Mouse (Mus musculus) bone marrow, adult 2 months (tissue): ENCODE data around the gene Hist2h2aa2. TPM values are rescaled to one million over a fixed set of nuclear protein-coding genes. Genes with fewer than 3 reads are reported as not detected.
"Not testable (repeated sequence)": the region's sequence is repeated elsewhere in the genome, so short reads cannot be mapped to it uniquely, and the experiment has no call there.

Experiments
- H3K27ac ChIP-seq: fragments of 200-500 bp; 2 replicates; pipeline ENCODE4 v1.5.1; 2012; ENCODE audit warnings: low read depth, mild to moderate bottlenecking, control low read depth, inconsistent platforms, low read length; ENCODE audit not compliant: control insufficient read depth, poor library complexity, insufficient read depth
- H3K4me1 ChIP-seq: fragments of 200-500 bp; 2 replicates; pipeline ENCODE4 v1.6.1; 2011; ENCODE audit warnings: low read length; ENCODE audit not compliant: control insufficient read depth, insufficient read depth
- H3K4me3 ChIP-seq: fragments of 200-500 bp; replicated peaks from 2 replicates; pipeline ENCODE3; 2011; ENCODE audit warnings: mild to moderate bottlenecking, low read depth, low read length, control low read depth; ENCODE audit not compliant: control insufficient read depth
- CTCF ChIP-seq: fragments of 200-500 bp; IDR thresholded peaks from 2 replicates; pipeline ENCODE4 v1.5.1; 2011; ENCODE audit warnings: low read length, control low read depth; ENCODE audit not compliant: control insufficient read depth, insufficient read depth
- POLR2A ChIP-seq: fragments of 200-500 bp; IDR thresholded peaks from 2 replicates; pipeline ENCODE4 v1.6.1; 2011; ENCODE audit warnings: low read depth, mild to moderate bottlenecking, control low read depth, low read length, borderline replicate concordance; ENCODE audit not compliant: control insufficient read depth
- WGBS: fragments of 180-500 bp; shearing (Covaris S2); methylation state at CpG from one replicate; pipeline ENCODE4 v1.1.7; 2018; 5-methylcytosine and 5-hydroxymethylcytosine counted together
- polyA plus RNA-seq: library from polyadenylated mRNA; stranded (reverse); fragments of >200 nt; gene quantifications from 2 replicates; pipeline ENCODE4 v1.2.4, GENCODE M21; 2011; ENCODE audit warnings: low replicate concordance; ENCODE audit not compliant: missing spikeins, insufficient read depth, insufficient read length

Gene Hist2h2aa2
- polyA plus RNA-seq, 1 experiment, result 139 TPM

DNA sequence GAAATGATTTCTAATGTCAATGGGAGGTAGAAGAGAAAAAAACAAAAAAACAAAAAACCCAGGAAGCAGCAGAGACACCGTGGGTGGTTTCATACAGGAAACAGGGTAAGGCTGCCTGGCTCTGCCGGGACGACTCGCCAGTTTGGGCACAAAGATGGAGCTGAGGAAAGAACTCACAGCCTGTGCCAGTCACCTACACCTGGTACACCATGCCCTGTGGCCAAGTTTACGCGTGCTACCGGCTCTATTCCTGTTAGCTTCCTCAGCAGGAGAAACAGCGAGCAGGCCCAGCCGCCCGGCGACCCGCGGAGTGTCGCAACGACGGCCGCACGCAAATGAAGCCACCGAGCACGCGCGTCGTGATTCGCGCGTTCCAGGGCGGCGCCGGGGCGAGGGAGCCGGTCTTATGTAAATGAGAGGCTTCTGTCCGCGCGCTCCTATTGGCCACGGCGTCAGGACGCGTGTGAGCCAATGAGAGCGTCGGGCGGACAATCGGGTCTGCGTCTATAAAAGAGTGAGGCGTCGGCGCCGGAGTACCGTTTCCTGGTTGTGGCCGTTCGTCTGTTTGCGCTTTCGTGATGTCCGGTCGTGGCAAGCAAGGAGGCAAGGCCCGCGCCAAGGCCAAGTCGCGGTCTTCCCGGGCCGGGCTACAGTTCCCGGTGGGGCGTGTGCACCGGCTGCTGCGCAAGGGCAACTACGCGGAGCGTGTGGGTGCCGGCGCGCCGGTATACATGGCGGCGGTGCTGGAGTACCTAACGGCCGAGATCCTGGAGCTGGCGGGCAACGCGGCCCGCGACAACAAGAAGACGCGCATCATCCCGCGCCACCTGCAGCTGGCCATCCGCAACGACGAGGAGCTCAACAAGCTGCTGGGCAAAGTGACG is 5.2 kb upstream of the Hist2h2aa2 start, which contains the start of gene Hist2h2aa1:
Hist2h2aa1 (plus strand) TSS at position 495 of the 884 bp plus-strand sequence.
- not testable (repeated sequence) for H3K4me1 ChIP-seq
- Histone ChIP-seq H3K27ac (peak within 1 kb of the TSS; percentile 98), H3K4me3 (peak within 1 kb of the TSS; percentile 82)
- 0% methylated on average over 43 of the region's 88 CpGs for WGBS
- peak; percentile 55 for TF ChIP-seq POLR2A

GRCm38 (mm10) chr3:96243921-96244572 is 4.0 kb upstream of the Hist2h2aa2 start:
- peak overlapping the region; percentile 82 for H3K4me3 ChIP-seq
- H3K27ac ChIP-seq, result peak overlapping the region; percentile 94
- TF ChIP-seq POLR2A, result no peak
- no peak for TF ChIP-seq CTCF
- peaks cover 5% of the 10 kb centered on the region for H3K4me1 ChIP-seq
- 48% methylated on average over 7 of the region's 7 CpGs for WGBS

DNA sequence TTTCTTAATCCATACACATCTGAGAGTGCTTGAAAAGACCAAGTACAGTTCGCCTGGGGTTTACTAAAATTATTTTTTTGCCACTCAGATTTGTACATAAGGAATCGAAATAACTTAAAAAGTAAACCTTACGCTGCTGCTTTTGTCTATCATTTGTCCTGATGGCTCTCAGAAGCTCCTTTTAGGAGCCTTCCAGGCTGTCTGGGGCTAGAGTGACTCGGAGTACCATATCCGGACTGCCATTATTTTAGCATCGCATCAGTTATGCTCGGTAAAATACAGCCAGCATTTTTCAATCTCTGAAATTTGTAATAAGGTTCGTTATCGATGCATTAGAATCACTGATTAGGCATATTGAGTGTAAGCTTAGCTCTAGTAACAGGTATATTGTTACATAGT is 722 bp upstream of the Hist2h2aa2 start:
- H3K4me3 ChIP-seq, result no peak overlapping the region
- 82% methylated on average over 9 of the region's 9 CpGs for WGBS

DNA sequence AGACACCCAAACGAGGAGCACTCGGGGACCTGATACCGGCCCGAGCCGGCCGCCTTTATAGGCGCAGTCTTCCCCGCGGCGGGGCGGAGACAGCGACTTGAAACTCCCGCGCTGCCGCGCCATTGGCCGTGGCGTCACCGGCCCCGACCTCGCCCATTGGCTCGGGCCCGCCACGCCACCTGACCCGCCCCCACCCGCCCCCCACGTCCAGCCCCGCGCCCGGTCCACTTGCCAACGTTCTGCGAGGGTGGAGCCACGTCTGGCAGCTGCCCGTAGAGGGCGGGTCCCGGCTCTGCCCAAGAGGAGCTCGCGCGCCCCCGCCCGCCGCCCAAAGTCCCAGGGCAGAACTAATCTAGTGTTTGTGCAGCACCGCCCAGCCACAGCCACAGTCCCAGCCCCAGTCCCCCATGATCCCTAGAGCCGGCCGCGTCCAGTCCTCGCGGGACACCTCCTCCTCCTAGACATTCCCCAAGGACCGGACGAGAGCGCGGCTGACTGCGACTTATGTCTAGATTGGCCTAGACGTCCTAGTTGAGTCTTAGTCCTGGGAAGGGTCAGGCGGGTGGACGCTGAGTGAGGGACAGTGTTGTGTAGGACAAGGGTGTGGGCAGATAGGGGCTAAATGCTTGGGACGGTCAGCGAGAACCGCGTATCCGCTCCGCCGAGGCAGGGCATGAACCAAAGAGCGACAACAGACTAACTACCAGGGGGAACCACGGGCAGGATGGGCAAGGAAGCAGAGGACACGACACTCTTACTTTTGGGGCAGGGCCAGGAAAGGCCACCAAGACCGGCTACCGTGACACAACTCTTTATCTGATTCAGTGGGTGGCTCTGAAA is 902 bp downstream of the Hist2h2aa2 start, which contains the start of gene Hist2h3c2:
Hist2h3c2 (minus strand) TSS at position 174 of the 840 bp plus-strand sequence.
- peak within 1 kb of the TSS; percentile 76 for H3K4me3 ChIP-seq
- TF ChIP-seq POLR2A, result peak; percentile 57; the same call in 1 of the 2 replicates
- WGBS, result 0% methylated on average over 27 of the region's 68 CpGs
- not testable (repeated sequence) for H3K4me1 ChIP-seq
- H3K27ac ChIP-seq, result peak within 1 kb of the TSS; percentile 97

More for the DNA sequence above, 722 bp upstream of the Hist2h2aa2 start:
- H3K4me1 ChIP-seq, result peaks cover 4% of the 10 kb centered on the region
- H3K27ac ChIP-seq, result peak overlapping the region; percentile 46; the same call in 1 of the 2 replicates
- no peak for TF ChIP-seq CTCF

GRCm38 (mm10) chr3:96237904-96238511 is 2.1 kb downstream of the Hist2h2aa2 start:
- WGBS, result 2% methylated on average over 12 of the region's 12 CpGs
- Histone ChIP-seq H3K4me3 (peak overlapping the region; percentile 60), H3K27ac (peak overlapping the region; percentile 97), H3K4me1 (no peaks in the 10 kb centered on the region; the same call in none of the 2 replicates)
- TF ChIP-seq CTCF, result no peak
- no peak for TF ChIP-seq POLR2A

- TF ChIP-seq POLR2A (no peak), CTCF (no peak)
- 47% methylated on average over 7 of the region's 7 CpGs for WGBS
- peak overlapping the region; percentile 60 for H3K4me3 ChIP-seq
- H3K4me1 ChIP-seq, result no peaks in the 10 kb centered on the region; the same call in none of the 2 replicates
- peak overlapping the region; percentile 97 for H3K27ac ChIP-seq
Observed at GRCm38 (mm10) chr3:96237335-96237903, 2.7 kb downstream of the Hist2h2aa2 start.

DNA sequence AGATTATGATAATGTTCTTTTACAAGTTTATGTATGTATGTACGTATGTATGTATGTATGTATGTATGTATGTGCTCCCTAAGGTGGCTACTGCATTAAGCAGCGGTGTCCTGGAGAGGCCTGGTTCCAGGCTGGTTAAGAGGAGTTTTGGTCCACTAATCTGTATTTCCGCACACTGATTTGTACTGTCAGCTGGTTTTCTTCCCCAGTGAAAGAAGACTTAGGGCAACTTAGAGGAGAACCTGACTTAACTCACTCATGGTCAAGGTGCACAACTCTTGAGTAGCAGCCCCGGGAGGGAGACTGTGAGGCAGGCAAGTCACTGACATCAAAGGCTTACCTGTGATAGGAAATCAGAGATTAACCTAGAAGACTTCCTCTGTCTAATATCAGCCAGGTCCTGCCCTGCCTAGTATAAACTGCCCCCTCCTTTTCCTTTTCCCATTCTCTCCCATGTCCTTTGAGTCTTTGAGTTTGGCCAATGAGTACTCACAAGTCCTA is 3.2 kb downstream of the Hist2h2aa2 start:
- Histone ChIP-seq H3K4me1 (no peaks in the 10 kb centered on the region; the same call in none of the 2 replicates), H3K27ac (peak overlapping the region; percentile 39; the same call in 1 of the 2 replicates), H3K4me3 (peak overlapping the region; percentile 60)
- WGBS, result 81% methylated on average over 4 of the region's 4 CpGs
- TF ChIP-seq POLR2A, result no peak
- TF ChIP-seq CTCF, result no peak
